Comparison of ENCODE assay signal across 12 mouse cellular contexts in genomic region chr16:89980075-89980744, GRCm38 (mm10).
DNase-seq lines count a peak whose midpoint lies in the region; ATAC-seq lines count a peak whose summit lies in the region.
"Had no signal": no experiment of that assay in that cellular context is flagged by ENCODE, and none has a peak within 500 bp of the region (broad histone marks: within the 10 kb centered on the region; RNA-seq: fewer than 3 reads in every experiment).

No protein-coding gene starts in this region.

- ATAC-seq in cerebellum, adult (ENCODE audit: insufficient number of reproducible peaks, low FRiP score, low TSS enrichment) = peak; percentile 87
- ATAC-seq: forebrain, embryonic 13.5 days had no signal

- no peak for DNase-seq in cerebellum, postnatal 4 days (ENCODE audit: low spot score in 2 of 2)
- peak; percentile 23 for DNase-seq in lung, postnatal 10 days
- no peak for DNase-seq in lung, postnatal 36 days
- peak; percentile 58 for DNase-seq in gastrocnemius, postnatal 25 days
- no peak for DNase-seq in right cerebral cortex, adult 18-20 months
- DNase-seq in kidney, adult 18-20 months = no peak
- no peak for DNase-seq in natural killer cell, adult 2 months (ENCODE audit: low spot score in 2 of 2)
- DNase-seq: liver; spleen, adult 18-20 months; thymus, adult 2 months had no signal

Comparison
In these comparisons a context has a peak if more than half of its experiments do, and no peak if none do; other contexts are left out.
1. DNase-seq: peak in lung, postnatal 10 days (single experiment) and gastrocnemius, postnatal 25 days (single experiment); none in cerebellum, postnatal 4 days (0 of 2), lung, postnatal 36 days (single experiment), right cerebral cortex, adult 18-20 months (single experiment), kidney, adult 18-20 months (single experiment) and natural killer cell, adult 2 months (0 of 2).